Comparison of ENCODE assay signal across 8 mouse cellular contexts in genomic region chr3:103020943-103021638, GRCm38 (mm10). TPM values are rescaled to one million over a fixed set of nuclear protein-coding genes. Genes with fewer than 3 reads are reported as not detected.
A peak's percentile ranks its signal among the peaks of the same experiment; 100 is the strongest.
DNase-seq lines count a peak whose midpoint lies in the region; ATAC-seq lines count a peak whose summit lies in the region.

No protein-coding gene starts in this region.

- H3K27ac ChIP-seq in lung, embryonic 15.5 days, result peak overlapping the region; percentile 96

- peak overlapping the region; percentile 99 for H3K4me3 ChIP-seq in lung, embryonic 15.5 days

- DNase-seq in Muller cell, postnatal 12 days (ENCODE audit: inconsistent ontology term), result peak; percentile 95
- peak; percentile 85 for DNase-seq in cerebellum, adult 9-10 months
- DNase-seq in layer of hippocampus, adult 9-10 months (ENCODE audit: low spot score), result peak; percentile 54
- peak; percentile 88 for DNase-seq in ovary, adult 18-20 months (ENCODE audit: low spot score)
- peak; percentile 90 for DNase-seq in thymus, postnatal 0 days (ENCODE audit: low spot score)

- no peaks in the 10 kb centered on the region for H3K27me3 ChIP-seq in lung, embryonic 15.5 days

- H3K9ac ChIP-seq in lung, embryonic 15.5 days, result peak overlapping the region; percentile 99

- under 1% methylated on average over 35 of the region's 37 CpGs for WGBS in lung, embryonic 15.5 days

- H3K9me3 ChIP-seq in lung, embryonic 15.5 days, result no peaks in the 10 kb centered on the region

- H3K36me3 ChIP-seq in lung, embryonic 15.5 days, result no peaks in the 10 kb centered on the region

- peak; percentile 89 for ATAC-seq in frontal cortex, adult (ENCODE audit: low TSS enrichment)
- ATAC-seq in hematopoietic stem cell, adult 5-6 weeks (replicated peaks in 1 of 2; ENCODE audit: insufficient read depth in 1 of 2, low FRiP score in 2 of 2, low TSS enrichment in 1 of 2, low read depth in 1 of 2, poor library complexity in 2 of 2, severe bottlenecking in 2 of 2), result peak; percentile 80 to 89
- peak; percentile 95 for ATAC-seq in lung, embryonic 15.5 days (ENCODE audit: borderline replicate concordance, extremely low read depth, low FRiP score, low TSS enrichment)

- peaks cover 11% of the 10 kb centered on the region for H3K4me1 ChIP-seq in lung, embryonic 15.5 days

- H3K4me2 ChIP-seq in lung, embryonic 15.5 days, result peak overlapping the region; percentile 57

RNA-seq across cellular contexts. Expression of gene Csde1, which starts 0.9 kb away (rescaled TPM):
- 647 and 780 TPM in 2 replicates for total RNA-seq in hematopoietic stem cell, adult 5-6 weeks (2017)
- polyA plus RNA-seq in lung, embryonic 15.5 days (2015; fragmentation: Nextera tagmentation; extraction: Ambion mirVana), result 343 and 346 TPM in 2 replicates
- 227 and 243 TPM in 2 replicates for polyA plus RNA-seq in thymus, postnatal 0 days (2015; fragmentation: Nextera tagmentation; extraction: Ambion mirVana)

RNA-seq across cellular contexts. Expression of gene Sike1, which starts 25.6 kb away (rescaled TPM):
- total RNA-seq in hematopoietic stem cell, adult 5-6 weeks (2017), result 15.2 and 15.6 TPM in 2 replicates
- 61.6 and 62.5 TPM in 2 replicates for polyA plus RNA-seq in lung, embryonic 15.5 days (2015; fragmentation: Nextera tagmentation; extraction: Ambion mirVana)
- 65.7 and 66.8 TPM in 2 replicates for polyA plus RNA-seq in thymus, postnatal 0 days (2015; fragmentation: Nextera tagmentation; extraction: Ambion mirVana)

RNA-seq across cellular contexts. Expression of gene Nras, which starts 37.0 kb away (rescaled TPM):
- total RNA-seq in hematopoietic stem cell, adult 5-6 weeks (2017), result 82.8 and 104 TPM in 2 replicates
- polyA plus RNA-seq in lung, embryonic 15.5 days (2015; fragmentation: Nextera tagmentation; extraction: Ambion mirVana), result 92.7 and 96.9 TPM in 2 replicates
- 80.7 and 88.1 TPM in 2 replicates for polyA plus RNA-seq in thymus, postnatal 0 days (2015; fragmentation: Nextera tagmentation; extraction: Ambion mirVana)

RNA-seq across cellular contexts. Expression of gene Ampd1, which starts 52.7 kb away (rescaled TPM):
- not detected in 2 replicates for total RNA-seq in hematopoietic stem cell, adult 5-6 weeks (2017)
- polyA plus RNA-seq in lung, embryonic 15.5 days (2015; fragmentation: Nextera tagmentation; extraction: Ambion mirVana), result 0.14 and 0.23 TPM in 2 replicates
- 20.8 and 22.8 TPM in 2 replicates for polyA plus RNA-seq in thymus, postnatal 0 days (2015; fragmentation: Nextera tagmentation; extraction: Ambion mirVana)

RNA-seq across cellular contexts. Expression of gene Nr1h5, which starts 57.2 kb away (rescaled TPM):
- total RNA-seq in hematopoietic stem cell, adult 5-6 weeks (2017), result not detected in 2 replicates
- 0.06 TPM in 1 of 2 replicates, not detected in the other for polyA plus RNA-seq in lung, embryonic 15.5 days (2015; fragmentation: Nextera tagmentation; extraction: Ambion mirVana)
- polyA plus RNA-seq in thymus, postnatal 0 days (2015; fragmentation: Nextera tagmentation; extraction: Ambion mirVana), result not detected in 2 replicates

Comparison
In these comparisons a context has a peak if more than half of its experiments do, and no peak if none do; other contexts are left out.
1. Peak in every context shown above with its lines: DNase-seq, ATAC-seq, H3K4me3 ChIP-seq and H3K27ac ChIP-seq.